Mouse (Mus musculus) ZHBTc4 (cell line): ENCODE measurements at regions not wholly inside any gene's neighbourhood (a gene's known extent, or its start where the extent isn't known, plus 50 kb on each side); places are given as distances from the start of the nearest gene placed in this dataset.

Experiments
- DNase-seq: peaks from one replicate; pipeline ENCODE4 v3.0.0-alpha.2; 2011; ENCODE audit warnings: low read depth, low spot score

DNA sequence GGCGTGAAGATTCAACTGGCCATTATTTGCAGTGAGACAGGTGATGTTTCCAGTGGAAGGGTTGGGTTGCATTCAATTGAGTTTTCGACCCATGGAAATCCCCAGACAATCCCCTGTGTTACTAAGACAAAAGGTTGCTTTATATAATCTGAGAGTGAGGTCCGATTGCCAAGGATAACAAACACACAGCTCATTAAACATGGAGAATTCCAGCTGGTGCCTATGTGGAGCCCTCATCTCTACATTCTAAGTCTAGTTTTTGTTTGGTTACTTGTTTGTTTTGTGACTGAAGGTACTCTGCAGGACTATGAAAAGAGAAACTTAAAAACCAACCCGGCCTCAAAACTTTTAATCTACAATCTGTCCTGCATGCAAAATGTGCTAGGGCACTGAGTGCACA is 70.9 kb downstream of the 4930596D02Rik start:
- no peak for DNase-seq

DNA sequence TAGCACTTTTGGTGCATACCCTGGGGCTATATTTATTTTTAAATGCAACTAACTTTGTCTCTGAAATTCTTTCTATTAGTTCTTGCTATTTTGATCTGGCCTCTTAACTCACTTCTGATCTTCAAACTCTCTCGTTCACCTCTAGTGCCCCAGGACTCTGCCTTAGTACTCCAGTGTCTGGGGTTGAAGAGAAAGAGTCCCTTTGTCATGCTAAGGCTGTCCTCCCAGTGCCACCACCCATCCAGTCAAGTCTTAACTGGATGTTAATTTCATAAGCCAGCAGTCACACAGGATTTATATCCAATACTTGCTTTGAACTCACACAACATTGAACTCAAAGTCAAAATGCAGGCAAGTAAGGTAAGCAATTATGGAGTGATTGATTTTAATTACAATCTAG is 81.1 kb downstream of the 4930596D02Rik start:
- DNase-seq, result peak; percentile 57

DNA sequence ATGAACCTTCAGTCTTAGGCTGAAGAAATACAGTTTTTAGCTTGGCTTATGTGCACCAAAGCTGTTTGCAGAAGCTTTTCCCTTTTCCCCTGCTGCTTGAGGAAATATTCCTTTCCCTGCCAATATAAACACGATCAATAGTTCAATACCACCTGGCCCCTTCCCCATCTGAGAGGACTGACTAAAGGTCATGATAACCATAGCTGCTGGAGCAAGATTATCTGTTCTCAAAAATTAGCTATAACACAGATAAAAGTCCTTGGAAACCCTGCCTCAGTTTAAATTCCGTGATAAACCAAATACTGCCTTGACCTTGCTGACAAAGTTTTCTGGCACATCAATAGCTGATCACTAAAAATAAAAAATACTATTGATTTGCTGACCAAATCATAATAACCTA is 126.6 kb downstream of the 4930596D02Rik start:
- DNase-seq, result no peak

DNA sequence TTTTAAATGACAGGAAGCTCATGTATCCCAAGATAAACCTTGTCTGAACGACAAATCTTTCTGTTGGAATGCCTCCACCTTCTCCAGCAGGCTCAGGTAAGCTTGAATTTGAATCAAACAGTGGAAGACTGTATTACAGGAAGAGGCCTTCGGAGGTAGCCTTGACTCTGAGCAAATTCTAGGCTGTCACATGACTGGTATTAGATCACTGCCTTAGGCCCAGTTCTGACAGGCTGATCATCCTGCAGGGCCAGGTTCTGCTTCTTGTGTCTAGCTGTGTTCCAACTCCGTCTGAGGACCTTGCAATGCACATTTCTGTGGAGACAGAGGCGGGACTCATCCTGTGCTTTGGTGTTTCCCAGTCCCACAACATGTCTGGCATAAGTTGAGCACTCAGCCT is 138.7 kb downstream of the 4930596D02Rik start:
- DNase-seq, result no peak

DNA sequence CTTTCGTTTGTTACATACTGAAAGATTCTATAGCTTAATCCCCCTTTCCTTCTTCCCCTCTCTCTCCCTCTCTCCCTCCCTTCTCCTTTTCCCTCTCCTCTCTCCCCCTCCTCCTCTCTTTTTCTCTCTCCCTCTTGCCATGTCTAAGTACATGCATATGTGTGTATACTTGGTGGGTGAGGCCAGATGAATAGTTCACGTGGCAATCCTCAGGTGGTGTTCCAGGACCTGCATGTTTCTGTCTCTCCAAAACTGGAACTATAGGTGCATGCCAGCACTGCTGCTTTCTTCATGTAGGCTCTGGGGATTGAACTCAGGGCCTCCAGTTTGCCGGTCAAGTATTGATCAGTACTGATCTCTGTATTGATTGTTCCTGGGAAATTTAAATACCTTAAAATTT is 161.4 kb downstream of the 4930596D02Rik start:
- peak; percentile 62 for DNase-seq

DNA sequence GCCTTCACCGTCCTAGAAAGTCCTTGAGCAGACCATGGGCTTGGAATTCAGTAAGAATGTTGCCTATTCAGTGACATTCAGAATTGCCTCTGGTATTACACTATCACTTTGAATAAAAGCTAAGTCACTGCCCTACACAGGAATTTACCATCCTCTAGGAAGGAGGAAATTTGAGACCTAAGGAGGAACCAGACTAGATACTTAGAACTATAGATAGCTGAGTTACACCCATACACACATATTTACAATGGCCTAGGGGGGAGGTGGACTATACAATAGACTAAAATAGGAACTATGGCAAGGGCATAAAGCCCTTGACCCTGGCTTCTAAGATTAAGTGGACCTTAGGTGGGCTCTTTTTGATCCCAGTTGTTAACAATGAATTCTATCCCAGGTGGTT is 162.1 kb downstream of the 4930596D02Rik start:
- DNase-seq, result peak; percentile 76
